Mouse (Mus musculus): ENCODE measurements around the gene Cytip.

GRCm38 (mm10) chr2:58167654-58168053 is 27.7 kb downstream of the Cytip start:
- TF ChIP-seq CTCF (IDR thresholded peaks at IDR 0.05; ENCODE audit: low read depth), result no peak
- no peak for TF ChIP-seq EP300 (IDR thresholded peaks at IDR 0.05; ENCODE audit: low read depth)

All from liver, embryonic 14.5 days (tissue).